Mouse (Mus musculus) liver, embryonic 14.5 days (tissue): Measurements from ENCODE around the gene Vav3. TPM values are rescaled to one million over a fixed set of nuclear protein-coding genes. Genes with fewer than 3 reads are reported as not detected.

Experiments used
- ATAC-seq: fragments of 200-750 bp; cut with Nextera tagmentation; 2 replicates; pipeline ENCODE4 v1.8.0; 2017; ENCODE audit warnings: moderate number of reproducible peaks, mild to moderate bottlenecking, moderate library complexity; ENCODE audit not compliant: insufficient read depth
- DNase-seq, 3 experiments: peaks; one replicate each; pipeline ENCODE4 v3.0.0-alpha.2; 2012 to 2013; ENCODE audit warnings: low read depth in 3 of 3, low spot score in 3 of 3
- H3K27ac ChIP-seq: fragments of 300-500 bp; sonication (generic); 2 replicates; pipeline ENCODE4 v1.5.1; 2014; ENCODE audit warnings: moderate library complexity, mild to moderate bottlenecking, control low read depth, inconsistent platforms
- H3K27me3 ChIP-seq: fragments of 300-500 bp; sonication (generic); 2 replicates; pipeline ENCODE4 v1.6.1; 2014; ENCODE audit warnings: mild to moderate bottlenecking, low read length, moderate library complexity; ENCODE audit not compliant: control insufficient read depth, insufficient read depth
- H3K36me3 ChIP-seq: fragments of 300-500 bp; sonication (generic); replicated peaks from 2 replicates; pipeline ENCODE4 v1.6.1; 2014; ENCODE audit warnings: low read depth; ENCODE audit not compliant: control insufficient read depth, insufficient read depth
- H3K4me1 ChIP-seq, 2 experiments: fragments of 200-500 bp in 1 of 2; fragments of 300-500 bp in 1 of 2; sonication (generic) in 1 of 2; replicated peaks; 2 replicates each; pipeline ENCODE4 v1.6.1; 2012 to 2014; ENCODE audit warnings: antibody characterized with exemption in 1 of 2, inconsistent platforms in 1 of 2, low read length in 1 of 2; ENCODE audit not compliant: control insufficient read depth in 2 of 2, insufficient read depth in 2 of 2
- H3K4me2 ChIP-seq: fragments of 300-500 bp; sonication (generic); 2 replicates; pipeline ENCODE4 v1.6.1; 2014; ENCODE audit warnings: low read depth, mild to moderate bottlenecking, control low read depth, moderate library complexity
- H3K4me3 ChIP-seq, 2 experiments: fragments of 200-500 bp in 1 of 2; fragments of 300-500 bp in 1 of 2; sonication (generic) in 1 of 2; 2 replicates each; pipeline ENCODE4 v1.5.1; 2012 to 2014; ENCODE audit warnings: low read depth in 2 of 2, low read length in 2 of 2, mild to moderate bottlenecking in 2 of 2, control low read depth in 1 of 2, inconsistent platforms in 1 of 2, moderate library complexity in 1 of 2; ENCODE audit not compliant: insufficient read depth in 1 of 2
- H3K9ac ChIP-seq: fragments of 300-500 bp; sonication (generic); replicated peaks from 2 replicates; pipeline ENCODE4 v1.6.1; 2014; ENCODE audit warnings: mild to moderate bottlenecking, control low read depth, moderate library complexity
- H3K9me3 ChIP-seq: fragments of 300-500 bp; sonication (generic); 2 replicates; pipeline ENCODE4 v1.6.1; 2016; ENCODE audit warnings: low read length, mixed read lengths; ENCODE audit not compliant: control insufficient read depth
- CTCF ChIP-seq: IDR thresholded peaks from 2 replicates; pipeline ENCODE4 v1.5.1; 2016; ENCODE audit warnings: antibody characterized with exemption, low read depth, control low read depth
- EP300 ChIP-seq: IDR thresholded peaks from 2 replicates; pipeline ENCODE4 v1.6.1; 2016; ENCODE audit warnings: antibody characterized with exemption, low read depth
- WGBS: fragments of 180-500 bp; shearing (Covaris S2); extraction: QIAGEN DNeasy Blood & Tissue Kit; methylation state at CpG from one replicate; pipeline ENCODE4 v1.1.7; 2014; ENCODE audit not compliant: insufficient replicate concordance; 5-methylcytosine and 5-hydroxymethylcytosine counted together
- polyA plus RNA-seq, 2 experiments: library from polyadenylated mRNA; depleted of rRNA in 1 of 2; stranded (reverse) in 1 of 2; unstranded in 1 of 2; fragments of >200 nt; fragmentation: Nextera tagmentation in 1 of 2; extraction: Ambion mirVana in 1 of 2; gene quantifications; 2 replicates each; pipeline versions ENCODE4 v1.2.1 to v1.2.3; 2012 to 2014

Gene Vav3
- polyA plus RNA-seq, 2 experiments = 1.2 to 2.8 TPM

GRCm38 (mm10) chr3:109352690-109353089, 12.2 kb downstream of the Vav3 start:
- no peaks in the 10 kb centered on the region for H3K9me3 ChIP-seq
- H3K4me3 ChIP-seq = no peak overlapping the region
- H3K4me1 ChIP-seq = 0 out of 4 replicates have a peak, but pooled peaks cover 0 to 7% of the 10 kb centered on the region in 2 experiments
- no peak overlapping the region for H3K4me2 ChIP-seq
- no peak overlapping the region for H3K9ac ChIP-seq
- WGBS = 10% methylated on average over 6 of the region's 6 CpGs
- TF ChIP-seq CTCF (no peak), EP300 (no peak)
- no peak for ATAC-seq
- no peaks in the 10 kb centered on the region for H3K36me3 ChIP-seq
- DNase-seq = no peak
- H3K27me3 ChIP-seq = no peaks in the 10 kb centered on the region
- no peak overlapping the region for H3K27ac ChIP-seq

- Histone ChIP-seq H3K27ac (no peak overlapping the region), H3K4me2 (no peak overlapping the region)
- 31% methylated on average over 5 of the region's 5 CpGs for WGBS
Observed at GRCm38 (mm10) chr3:109353814-109354213, 13.4 kb downstream of the Vav3 start.

GRCm38 (mm10) chr3:109355158-109355557, 14.7 kb downstream of the Vav3 start:
- ATAC-seq (no peak), DNase-seq (no peak)
- Histone ChIP-seq H3K9ac (no peak overlapping the region), H3K36me3 (no peaks in the 10 kb centered on the region), H3K27me3 (no peaks in the 10 kb centered on the region), H3K4me3 (no peak overlapping the region), H3K4me1 (peaks cover 0 to 11% of the 10 kb centered on the region in 2 experiments; a peak in 2 of 4 replicates), H3K27ac (no peak overlapping the region), H3K4me2 (no peak overlapping the region), H3K9me3 (no peaks in the 10 kb centered on the region)
- WGBS = 58% methylated on average over 5 of the region's 5 CpGs
- TF ChIP-seq CTCF (no peak), EP300 (no peak)

More at GRCm38 (mm10) chr3:109353814-109354213, 13.4 kb downstream of the Vav3 start:
- H3K9ac ChIP-seq = no peak overlapping the region
- no peak overlapping the region for H3K4me3 ChIP-seq
- DNase-seq (no peak), ATAC-seq (no peak)
- H3K27me3 ChIP-seq = no peaks in the 10 kb centered on the region
- H3K36me3 ChIP-seq = no peaks in the 10 kb centered on the region
- 0 out of 4 replicates have a peak, but pooled peaks cover 0 to 7% of the 10 kb centered on the region in 2 experiments for H3K4me1 ChIP-seq
- TF ChIP-seq EP300 (no peak), CTCF (no peak)
- no peaks in the 10 kb centered on the region for H3K9me3 ChIP-seq

GRCm38 (mm10) chr3:109360746-109361145, 20.3 kb downstream of the Vav3 start:
- H3K4me2 ChIP-seq = no peak overlapping the region
- no peak for ATAC-seq
- no peak overlapping the region for H3K9ac ChIP-seq
- no peak overlapping the region for H3K27ac ChIP-seq
- H3K4me3 ChIP-seq = no peak overlapping the region
- H3K9me3 ChIP-seq = no peaks in the 10 kb centered on the region
- H3K36me3 ChIP-seq = no peaks in the 10 kb centered on the region
- TF ChIP-seq EP300 = no peak
- 39% methylated on average over 4 of the region's 4 CpGs for WGBS
- no peak for DNase-seq
- H3K27me3 ChIP-seq = no peaks in the 10 kb centered on the region
- peaks cover 6 to 23% of the 10 kb centered on the region in 2 experiments for H3K4me1 ChIP-seq

GRCm38 (mm10) chr3:109361882-109362281, 21.4 kb downstream of the Vav3 start:
- Histone ChIP-seq H3K36me3 (no peaks in the 10 kb centered on the region), H3K9me3 (no peaks in the 10 kb centered on the region), H3K27ac (no peak overlapping the region), H3K9ac (no peak overlapping the region), H3K4me2 (no peak overlapping the region), H3K4me3 (no peak overlapping the region), H3K27me3 (no peaks in the 10 kb centered on the region), H3K4me1 (peaks cover 6 to 23% of the 10 kb centered on the region in 2 experiments)
- WGBS = 23% methylated on average over 5 of the region's 5 CpGs
- DNase-seq (no peak), ATAC-seq (no peak)
- 0 out of 2 replicates have a peak, but pooled peaks have one; percentile 19 for TF ChIP-seq EP300
- no peak for TF ChIP-seq CTCF
